Mouse (Mus musculus) heart, adult 11 months (tissue): ENCODE data around the gene Megf8.
A peak's percentile ranks its signal among the peaks of the same experiment; 100 is the strongest.
"Not testable (repeated sequence)": the region's sequence is repeated elsewhere in the genome, so short reads cannot be mapped to it uniquely, and the experiment has no call there.

Source experiments
- DNase-seq: peaks from one replicate; pipeline ENCODE4 v3.0.0; 2022

The Megf8 gene

DNA sequence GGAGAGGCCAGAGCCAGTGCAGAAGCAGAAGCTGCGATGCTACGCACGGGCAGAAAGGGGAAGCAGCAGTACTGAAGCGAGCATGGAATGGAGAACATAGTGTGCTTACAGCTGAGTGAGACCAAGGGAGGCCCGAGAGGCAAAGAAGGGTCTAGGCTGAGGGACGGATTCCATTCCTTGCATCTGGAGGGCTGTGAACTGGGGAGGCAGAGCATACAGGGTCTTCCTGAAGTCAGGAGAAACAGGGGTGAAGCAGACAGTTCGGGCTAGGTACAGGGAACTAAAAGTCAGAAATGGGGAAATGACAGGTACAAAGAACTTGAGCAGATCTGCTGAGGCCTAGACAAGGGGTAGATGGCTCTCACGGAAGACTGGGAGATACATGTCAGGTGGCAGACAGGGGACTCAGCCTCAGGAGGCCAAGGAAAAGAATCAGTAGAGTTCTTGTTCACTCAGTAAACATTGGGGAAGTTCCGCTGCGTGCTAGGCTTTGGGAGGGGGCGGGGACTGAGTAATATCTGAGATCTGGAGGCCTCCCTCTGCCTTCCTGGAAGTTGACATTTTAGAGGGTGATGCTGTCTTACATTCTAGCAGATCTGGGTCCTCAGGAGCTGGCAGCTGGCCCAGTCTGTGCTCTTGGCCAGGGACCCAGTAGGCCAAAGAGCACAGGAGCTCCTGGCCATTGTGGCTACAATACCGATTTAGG, 69.0 kb downstream of the Megf8 start:
- DNase-seq: peak; percentile 99

GRCm38 (mm10) chr7:25387811-25388440, 71.0 kb downstream of the Megf8 start:
- peak; percentile 94 for DNase-seq

DNA sequence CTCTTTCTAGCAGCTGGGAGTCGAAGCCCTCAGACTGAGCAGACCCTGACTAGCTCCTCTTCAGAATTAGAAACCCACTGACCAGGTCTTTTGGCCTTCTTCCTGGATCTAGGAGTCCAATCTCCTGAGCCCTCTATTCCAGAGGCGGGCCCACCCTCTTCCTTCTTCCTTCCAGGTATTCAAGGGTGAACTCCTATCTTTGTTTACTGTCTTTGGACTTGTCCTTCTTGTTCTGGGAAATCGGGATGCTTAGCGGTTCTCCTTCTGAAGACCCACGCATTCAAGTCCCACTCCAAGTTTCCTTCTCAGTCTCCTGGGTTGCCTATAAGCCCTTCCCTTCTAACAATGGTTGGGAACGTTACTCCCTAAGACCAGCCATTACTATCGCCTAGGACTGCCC, 72.0 kb downstream of the Megf8 start:
- peak; percentile 97 for DNase-seq

DNA sequence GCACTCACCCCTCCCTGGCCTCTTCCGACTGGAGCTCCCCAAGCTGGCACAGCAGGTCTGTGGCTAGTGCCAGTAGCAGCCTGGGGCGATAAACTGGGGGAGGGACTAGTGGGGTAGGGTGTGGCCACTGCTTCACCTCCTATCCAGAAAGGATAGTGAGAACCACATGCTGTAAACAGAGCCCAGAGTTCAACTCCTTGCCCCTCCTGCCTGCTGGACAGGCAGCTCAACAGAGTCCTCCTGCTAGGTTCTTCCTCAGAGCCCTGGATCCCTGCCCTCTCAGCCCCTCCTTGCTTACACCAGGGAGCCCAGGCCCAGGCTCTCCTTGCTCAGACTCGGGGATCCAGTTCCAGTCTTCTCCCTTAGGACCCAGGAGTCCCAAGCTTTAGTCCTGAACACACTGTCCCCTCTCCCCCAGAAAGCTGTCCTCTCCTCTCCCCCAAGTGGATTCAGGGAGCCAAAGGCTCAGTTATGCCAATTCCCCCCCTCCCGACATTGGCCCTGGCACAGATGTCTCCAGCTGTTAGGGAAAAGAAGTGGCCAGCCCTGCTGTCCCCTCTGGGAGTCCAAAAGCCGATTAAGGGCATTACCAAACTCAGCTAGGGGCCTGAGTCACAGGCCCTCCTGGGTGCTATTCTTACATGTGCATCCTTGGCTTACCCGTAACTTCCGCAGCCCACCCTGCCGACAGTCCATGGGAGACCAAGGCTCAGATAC, 73.2 kb downstream of the Megf8 start:
- DNase-seq: peak; percentile 99

- peak; percentile 94 for DNase-seq
These were observed 74.0 kb downstream of the Megf8 start for GRCm38 (mm10) chr7:25390986-25391385.

- peak; percentile 91 for DNase-seq
These were observed 75.0 kb downstream of the Megf8 start for GRCm38 (mm10) chr7:25391856-25392453.

GRCm38 (mm10) chr7:25392851-25393250, 75.9 kb downstream of the Megf8 start:
- peak; percentile 89 for DNase-seq

DNA sequence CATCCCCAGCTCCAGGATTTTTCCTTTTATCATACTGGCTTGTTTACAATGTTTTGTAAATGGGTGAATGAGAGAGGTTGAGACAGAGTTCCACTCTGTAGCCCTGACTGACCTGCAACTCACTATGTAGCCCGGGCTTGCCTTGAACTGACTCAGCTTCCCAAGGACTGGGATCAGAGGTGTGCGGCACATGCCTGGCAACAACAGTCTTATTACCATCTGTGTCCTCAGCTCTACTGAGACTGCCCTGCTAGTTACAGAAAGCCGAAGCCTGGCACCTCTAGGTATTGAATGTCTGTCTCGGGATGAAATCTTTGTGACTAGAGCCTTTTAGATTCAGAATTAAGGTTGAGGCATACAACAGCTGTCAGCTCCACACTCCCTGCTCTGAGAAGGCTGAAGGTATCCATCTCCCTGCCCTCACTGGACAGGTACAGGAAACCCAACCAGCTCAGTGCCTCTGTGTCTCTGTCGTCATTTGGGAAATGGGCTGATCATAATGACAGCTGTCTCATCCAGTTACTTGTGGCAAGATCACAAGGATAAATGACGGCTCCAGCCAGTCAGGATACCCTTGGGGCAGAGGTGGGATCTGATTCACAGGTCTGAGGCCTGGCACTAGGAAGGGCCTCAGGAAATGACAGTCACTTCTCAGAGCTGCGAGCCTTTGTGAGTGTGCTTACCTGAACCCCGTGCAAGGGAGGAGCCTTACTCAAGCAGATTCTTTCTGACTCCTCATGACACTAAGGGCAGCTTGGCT, 76.7 kb downstream of the Megf8 start:
- peak; percentile 84 for DNase-seq

DNA sequence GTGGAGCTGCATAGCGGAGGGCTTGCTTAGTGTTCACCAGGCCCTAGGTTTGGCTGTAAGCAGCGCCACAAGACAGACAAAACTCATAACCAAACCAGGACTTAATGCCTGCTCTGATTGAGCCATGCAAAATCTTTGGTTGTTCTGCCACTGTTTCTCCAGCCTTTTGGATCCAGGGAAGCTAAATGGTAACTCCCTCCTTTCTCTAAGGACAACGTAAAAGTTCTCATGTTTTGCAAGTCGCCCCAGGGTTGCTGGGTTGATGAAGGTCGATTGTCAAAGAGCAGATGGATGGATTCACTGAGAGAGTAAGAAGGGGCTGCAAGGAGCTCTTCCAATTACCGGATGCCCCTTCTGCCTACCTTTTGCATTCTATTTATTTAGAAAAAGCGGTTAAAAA, 77.8 kb downstream of the Megf8 start:
- peak; percentile 88 for DNase-seq

- no peak for DNase-seq
These were observed 78.2 kb downstream of the Megf8 start for GRCm38 (mm10) chr7:25395186-25395557.

- peak; percentile 100 for DNase-seq
These were observed 78.9 kb downstream of the Megf8 start for GRCm38 (mm10) chr7:25395558-25396521.

DNA sequence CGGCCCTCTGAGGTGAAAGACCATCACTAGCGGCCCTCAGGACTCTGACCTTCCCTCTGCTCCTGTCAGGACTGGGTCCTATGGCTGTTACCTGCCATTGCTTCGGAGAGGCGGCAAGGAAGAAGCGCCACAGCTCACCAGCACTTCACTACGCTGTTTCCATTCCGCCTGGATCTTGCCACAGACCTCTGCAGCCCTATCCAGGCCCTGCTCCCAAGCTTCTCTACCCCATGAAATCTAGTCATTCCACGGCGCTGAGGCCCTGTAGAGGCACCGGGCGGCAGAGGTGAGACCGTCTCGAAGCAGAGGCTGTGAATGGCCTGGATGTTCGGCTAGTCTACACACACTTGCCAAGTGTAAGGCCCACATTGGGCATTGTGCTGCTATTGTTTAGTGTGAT, 79.7 kb downstream of the Megf8 start:
- peak; percentile 94 for DNase-seq

DNA sequence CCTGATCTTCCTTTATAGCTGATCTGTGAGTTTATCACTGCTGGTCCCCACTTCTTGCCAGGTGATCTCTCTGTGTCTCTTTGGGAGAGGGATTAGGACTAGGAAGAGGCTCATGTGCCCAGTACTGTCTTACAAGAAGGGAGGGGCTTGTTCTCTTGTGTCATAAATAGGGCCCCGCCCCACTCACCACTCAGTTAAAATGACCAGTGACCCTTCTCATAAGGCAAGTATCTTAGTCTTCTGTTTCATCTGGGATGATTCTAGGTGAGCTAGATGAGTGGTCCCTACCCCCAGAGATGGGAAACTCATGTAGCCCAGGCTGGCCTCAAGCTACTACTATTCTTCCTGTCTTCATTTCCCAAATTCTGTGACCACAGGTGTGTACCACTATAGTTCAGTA, 81.6 kb downstream of the Megf8 start, which contains the start of gene Lipe:
Gene Lipe, minus strand, starts transcription at position 101 of the 400 bp plus-strand sequence.
- DNase-seq: peak; percentile 70

DNA sequence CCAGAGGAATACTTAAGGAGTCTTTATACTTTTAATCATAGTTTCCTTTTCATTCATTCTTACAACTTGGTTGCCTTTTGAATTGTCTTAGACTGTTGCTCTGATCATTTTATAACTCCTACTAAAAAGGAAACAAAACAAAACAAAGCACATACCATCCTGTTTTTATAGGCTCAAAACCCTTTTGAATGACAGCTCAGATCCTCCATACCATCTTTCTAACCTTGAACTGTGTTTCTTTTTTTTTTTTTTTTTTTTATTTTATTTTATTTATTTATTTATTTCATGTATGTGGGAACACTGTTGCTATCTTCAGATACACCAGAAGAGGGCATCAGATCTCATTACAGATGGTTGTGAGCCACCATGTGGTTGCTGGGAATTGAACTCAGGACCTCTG, 82.1 kb downstream of the Megf8 start:
- DNase-seq: not testable (repeated sequence)

GRCm38 (mm10) chr7:25401551-25401950, 84.6 kb downstream of the Megf8 start:
- peak; percentile 4 for DNase-seq

DNA sequence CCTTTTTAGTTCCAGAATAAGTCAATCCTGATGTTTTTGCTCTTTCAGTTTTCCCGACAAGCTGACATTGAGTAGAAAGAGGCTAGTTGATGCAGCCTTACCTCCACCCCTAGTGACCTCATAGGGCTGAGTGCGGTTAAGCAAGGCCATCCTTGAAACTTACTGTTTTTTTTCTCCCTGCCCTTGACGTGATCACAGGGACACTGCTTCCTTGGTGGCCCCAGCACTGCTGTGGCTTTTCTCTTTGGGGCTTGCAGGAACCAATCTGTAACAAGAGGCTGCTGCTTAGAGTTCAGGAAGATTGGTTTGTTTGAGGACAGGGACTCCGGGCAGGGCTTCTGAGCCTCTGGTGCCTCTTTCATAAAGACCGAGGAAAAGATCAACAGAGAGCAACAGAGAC, 85.0 kb downstream of the Megf8 start:
- peak; percentile 75 for DNase-seq

DNA sequence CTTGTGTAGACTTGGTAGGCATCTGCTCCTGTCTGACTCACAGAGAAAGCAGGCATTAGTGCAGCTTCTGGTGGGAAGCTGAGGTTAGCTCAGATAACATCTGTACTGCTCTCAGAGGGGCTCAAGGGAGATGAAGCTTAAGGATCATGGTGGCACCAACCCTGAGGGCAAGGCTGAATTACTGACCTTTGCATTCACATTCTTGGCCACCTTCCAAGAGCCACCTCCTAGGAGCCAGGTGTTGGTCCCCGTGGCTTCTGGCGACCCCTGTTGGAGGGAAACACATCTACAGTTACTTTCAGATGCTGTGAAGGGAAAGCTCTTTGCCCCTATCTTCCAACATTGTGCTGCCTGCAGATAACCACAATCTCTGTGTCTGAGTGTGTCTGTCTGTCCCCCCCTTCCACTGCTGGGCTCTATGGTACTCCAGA, 85.7 kb downstream of the Megf8 start:
- peak; percentile 90 for DNase-seq

DNA sequence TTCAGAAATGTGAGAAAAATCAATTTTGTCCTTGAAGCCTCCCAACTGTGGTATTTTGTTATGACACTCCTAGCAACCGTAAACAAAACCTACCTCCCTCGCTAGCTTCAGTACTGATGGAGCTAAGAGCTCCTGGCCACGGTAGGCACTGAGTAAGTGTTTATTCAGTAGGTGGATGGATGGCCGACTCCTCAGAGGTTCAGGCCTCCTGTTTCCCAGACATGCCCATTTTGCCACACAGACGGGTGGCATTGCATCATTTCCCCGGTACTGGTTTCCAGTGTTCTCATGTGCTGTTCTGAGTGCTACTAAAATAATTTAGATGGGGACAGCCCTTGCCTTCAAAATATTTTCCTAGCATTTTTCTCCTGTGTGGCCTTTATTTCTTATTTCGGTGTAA, 89.5 kb downstream of the Megf8 start:
- peak; percentile 64 for DNase-seq

DNA sequence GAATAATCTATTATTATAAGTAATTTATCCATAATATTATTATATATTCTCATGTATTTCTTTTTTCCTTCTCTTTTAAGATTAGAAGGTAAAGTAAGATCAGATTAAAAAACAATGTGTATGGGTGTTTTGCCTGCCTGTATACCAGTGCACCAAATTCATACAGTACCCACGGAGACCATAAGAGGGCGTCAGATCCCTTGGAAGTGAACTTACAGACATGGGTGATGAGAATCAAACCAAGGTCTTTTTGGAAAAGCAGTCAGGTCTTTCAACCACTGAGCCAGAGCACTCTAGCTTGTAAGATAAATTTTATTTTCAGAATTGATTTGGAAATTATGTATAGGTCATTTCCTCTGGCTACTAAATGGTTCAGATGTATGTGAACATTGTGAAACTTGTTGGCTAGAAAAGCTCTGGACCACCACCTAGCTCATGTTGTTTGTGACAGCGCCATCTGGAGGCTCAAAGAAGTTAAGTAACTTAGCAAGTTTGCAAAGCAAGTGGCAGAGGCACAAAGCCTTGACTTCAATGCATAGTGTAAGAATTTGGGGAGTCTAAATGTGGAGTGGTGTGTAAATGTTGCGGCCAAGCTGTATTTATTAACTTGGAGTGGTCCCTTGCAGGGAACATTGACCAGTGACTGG, 92.3 kb downstream of the Megf8 start:
- peak; percentile 69 for DNase-seq

DNA sequence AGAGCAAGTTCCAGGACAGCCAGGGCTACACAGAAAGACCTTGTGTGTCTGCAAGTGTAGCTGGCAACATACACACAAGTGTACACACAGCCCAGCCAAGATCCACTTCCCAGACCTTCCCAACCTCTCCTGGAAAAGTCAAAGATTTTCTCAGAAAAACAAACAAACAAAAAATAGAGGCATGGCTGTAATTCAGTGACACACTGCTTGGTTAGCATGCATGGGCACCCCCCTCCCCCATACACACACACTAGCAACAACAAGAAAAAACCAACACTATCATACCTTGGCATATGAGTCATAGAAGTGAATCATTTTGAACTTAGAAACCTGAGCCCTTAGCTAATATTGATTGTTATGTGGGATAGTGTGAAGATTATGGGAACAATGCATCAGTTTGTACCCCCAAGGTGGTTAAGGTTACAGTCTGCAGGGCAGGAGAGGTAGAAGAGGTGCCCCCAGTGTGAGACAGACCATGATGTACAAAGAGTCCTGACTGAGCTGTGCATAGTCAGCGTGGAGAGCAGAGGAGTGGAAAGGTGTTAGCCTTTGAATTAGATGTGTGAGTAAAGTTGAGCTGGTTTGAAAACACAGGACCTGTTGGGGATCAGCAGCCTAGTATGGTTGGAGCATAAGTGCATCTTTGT, 94.1 kb downstream of the Megf8 start:
- peak; percentile 69 for DNase-seq
